Mouse (Mus musculus) heart, adult 8-10 months (tissue): ENCODE results near the gene Mib2. TPM values are rescaled to one million over a fixed set of nuclear protein-coding genes. Genes with fewer than 3 reads are reported as not detected.
A peak's percentile ranks its signal among the peaks of the same experiment; 100 is the strongest.
"Not testable (repeated sequence)": the region's sequence is repeated elsewhere in the genome, so short reads cannot be mapped to it uniquely, and the experiment has no call there.

Experiments
- DNase-seq: peaks from one replicate; pipeline ENCODE4 v3.0.0; 2022; ENCODE audit warnings: low spot score
- total RNA-seq, 4 experiments: library from RNA; stranded (reverse); gene quantifications; 2 replicates each; pipeline ENCODE4 v1.2.4; 2022

The Mib2 gene
- total RNA-seq = 10 to 100 TPM; 25.4 to 30.1 (median 27.1) TPM

GRCm38 (mm10) chr4:155668689-155669597, at the start of gene Mib2:
Gene Mib2 (minus strand): TSS chr4:155669198.
- DNase-seq = peak; percentile 96

- DNase-seq = peak; percentile 29
These were observed 41.7 kb upstream of the Mib2 start for GRCm38 (mm10) chr4:155710521-155711252.

- DNase-seq = no peak
These were observed 40.0 kb upstream of the Mib2 start for GRCm38 (mm10) chr4:155708988-155709387.

GRCm38 (mm10) chr4:155708582-155708981, 39.6 kb upstream of the Mib2 start:
- DNase-seq = no peak

GRCm38 (mm10) chr4:155705592-155705929, 36.6 kb upstream of the Mib2 start:
- no peak for DNase-seq

- DNase-seq = peak; percentile 92
These were observed 36.0 kb upstream of the Mib2 start, which contains the start of gene Ssu72 for GRCm38 (mm10) chr4:155704721-155705591. Gene Ssu72 (plus strand): TSS chr4:155704800.

GRCm38 (mm10) chr4:155703425-155703929, 34.5 kb upstream of the Mib2 start:
- DNase-seq = no peak

GRCm38 (mm10) chr4:155700425-155700824, 31.4 kb upstream of the Mib2 start:
- no peak for DNase-seq

- DNase-seq = no peak
These were observed 27.6 kb upstream of the Mib2 start for GRCm38 (mm10) chr4:155696261-155697255.

- no peak for DNase-seq
These were observed 26.6 kb upstream of the Mib2 start for GRCm38 (mm10) chr4:155695531-155696062.

GRCm38 (mm10) chr4:155694482-155695401, 25.7 kb upstream of the Mib2 start:
- no peak for DNase-seq

GRCm38 (mm10) chr4:155694111-155694481, 25.1 kb upstream of the Mib2 start, which contains the start of gene Fndc10:
Gene Fndc10 (plus strand): TSS chr4:155694342.
- peak; percentile 50 for DNase-seq

GRCm38 (mm10) chr4:155692421-155692820, 23.4 kb upstream of the Mib2 start:
- no peak for DNase-seq

- DNase-seq = no peak
These were observed 21.8 kb upstream of the Mib2 start for GRCm38 (mm10) chr4:155690571-155691375.

GRCm38 (mm10) chr4:155687764-155688163, 18.8 kb upstream of the Mib2 start:
- DNase-seq = not testable (repeated sequence)

GRCm38 (mm10) chr4:155683670-155684277, 14.8 kb upstream of the Mib2 start:
- not testable (repeated sequence) for DNase-seq

GRCm38 (mm10) chr4:155675991-155676390, 7.0 kb upstream of the Mib2 start:
- no peak for DNase-seq
